Mouse (Mus musculus) brain, embryonic 18.5 days (tissue): ENCODE data around the gene Scaf4.

Experiments
- DNase-seq: peaks from one replicate; pipeline ENCODE4 v3.0.0-alpha.2; 2012; ENCODE audit warnings: low read depth, low spot score

Scaf4 gene

GRCm38 (mm10) chr16:90203226-90203962 is 80.9 kb downstream of the Scaf4 start:
- DNase-seq: no peak

GRCm38 (mm10) chr16:90202140-90202539 is 82.2 kb downstream of the Scaf4 start:
- no peak for DNase-seq

- DNase-seq: no peak
Observed at GRCm38 (mm10) chr16:90199174-90199573, 85.1 kb downstream of the Scaf4 start.

- DNase-seq: no peak
Observed at GRCm38 (mm10) chr16:90198626-90199025, 85.7 kb downstream of the Scaf4 start.

GRCm38 (mm10) chr16:90197337-90197973 is 86.8 kb downstream of the Scaf4 start:
- DNase-seq: no peak

- DNase-seq: no peak
Observed at GRCm38 (mm10) chr16:90196688-90197240, 87.5 kb downstream of the Scaf4 start.

- DNase-seq: no peak
Observed at GRCm38 (mm10) chr16:90193719-90194118, 90.6 kb downstream of the Scaf4 start.

- no peak for DNase-seq
Observed at GRCm38 (mm10) chr16:90191289-90191688, 93.0 kb downstream of the Scaf4 start.

GRCm38 (mm10) chr16:90187453-90187852 is 96.8 kb downstream of the Scaf4 start:
- no peak for DNase-seq

GRCm38 (mm10) chr16:90185928-90186588 is 98.2 kb downstream of the Scaf4 start:
- DNase-seq: peak; percentile 43

- no peak for DNase-seq
Observed at GRCm38 (mm10) chr16:90184135-90184534, 100.2 kb downstream of the Scaf4 start.

- DNase-seq: no peak
Observed at GRCm38 (mm10) chr16:90181673-90182072, 102.6 kb downstream of the Scaf4 start.

- DNase-seq: no peak
Observed at GRCm38 (mm10) chr16:90180975-90181374, 103.3 kb downstream of the Scaf4 start.

- no peak for DNase-seq
Observed at GRCm38 (mm10) chr16:90179892-90180291, 104.4 kb downstream of the Scaf4 start.

- DNase-seq: no peak
Observed at GRCm38 (mm10) chr16:90178404-90178803, 105.9 kb downstream of the Scaf4 start.

GRCm38 (mm10) chr16:90177425-90177824 is 106.9 kb downstream of the Scaf4 start:
- DNase-seq: no peak

- peak; percentile 74 for DNase-seq
Observed at GRCm38 (mm10) chr16:90176472-90176871, 107.8 kb downstream of the Scaf4 start.
